Mouse (Mus musculus) limb, embryonic 10.5 days (tissue): ENCODE measurements around the gene Mpv17. TPM values are rescaled to one million over a fixed set of nuclear protein-coding genes. Genes with fewer than 3 reads are reported as not detected.

Experiments used
- DNase-seq: peaks from one replicate; pipeline ENCODE4 v3.0.0-alpha.2; 2017; ENCODE audit warnings: low spot score
- H3K27ac ChIP-seq: fragments of 300-500 bp; sonication (generic); 2 replicates; pipeline ENCODE4 v1.5.1; 2016; ENCODE audit warnings: mild to moderate bottlenecking
- H3K27me3 ChIP-seq: fragments of 300-500 bp; sonication (generic); 2 replicates; pipeline ENCODE4 v1.6.1; 2016; ENCODE audit warnings: low read depth, mild to moderate bottlenecking; ENCODE audit not compliant: poor library complexity, severe bottlenecking
- H3K36me3 ChIP-seq: fragments of 300-500 bp; sonication (generic); 2 replicates; pipeline ENCODE4 v1.6.1; 2016; ENCODE audit warnings: mild to moderate bottlenecking, moderate library complexity
- H3K4me1 ChIP-seq: fragments of 300-500 bp; sonication (generic); 2 replicates; pipeline ENCODE4 v1.6.1; 2016
- H3K4me3 ChIP-seq: fragments of 300-500 bp; sonication (generic); 2 replicates; pipeline ENCODE4 v1.5.1; 2016; ENCODE audit warnings: mild to moderate bottlenecking, moderate library complexity
- H3K9me3 ChIP-seq: fragments of 300-500 bp; sonication (generic); replicated peaks from 2 replicates; pipeline ENCODE4 v1.6.1; 2016; ENCODE audit warnings: mild to moderate bottlenecking
- WGBS: fragments of 180-500 bp; shearing (Covaris S2); methylation state at CpG from one replicate; pipeline ENCODE4 v1.1.7; 2016; 5-methylcytosine and 5-hydroxymethylcytosine counted together
- polyA plus RNA-seq: library from polyadenylated mRNA; unstranded; fragments of >200 nt; fragmentation: Nextera tagmentation; extraction: Ambion mirVana; gene quantifications from 2 replicates; pipeline ENCODE4 v1.2.1, GENCODE M21; 2016

Mpv17 gene
- polyA plus RNA-seq = 54.2 and 66.0 TPM in 2 replicates

DNA sequence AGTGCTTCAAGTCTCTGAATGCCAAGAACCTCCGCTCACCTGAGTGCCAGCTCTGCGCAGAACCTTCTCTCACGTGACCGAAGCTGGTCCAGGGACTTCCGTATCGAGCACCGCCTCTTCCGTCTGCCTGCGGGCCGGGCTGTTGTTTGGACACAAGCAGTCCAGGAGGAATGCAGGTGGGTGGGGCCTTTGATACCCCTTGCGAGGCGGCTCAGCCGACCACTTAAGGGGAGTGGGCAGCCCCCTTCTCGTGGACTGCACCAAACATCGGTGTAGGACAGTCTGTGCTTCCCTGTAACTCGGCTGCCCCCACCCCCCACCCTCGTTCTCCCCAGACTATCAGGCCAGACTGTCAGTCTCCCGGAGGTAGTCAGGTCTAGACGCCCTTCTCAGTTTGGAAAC, at the start of gene Mpv17:
TSS of gene Mpv17 (minus strand) at position 100 of the 402 bp plus-strand sequence.
- peak within 1 kb of the TSS; percentile 68 for H3K4me3 ChIP-seq
- H3K36me3 ChIP-seq = peaks cover 54% of the 10 kb centered on the region
- H3K27me3 ChIP-seq = no peaks in the 10 kb centered on the region
- peak within 1 kb of the TSS; percentile 86 for H3K27ac ChIP-seq
- peak; percentile 87 for DNase-seq
- WGBS = under 1% methylated on average over 19 of the region's 19 CpGs
- H3K9me3 ChIP-seq = no peaks in the 10 kb centered on the region
- H3K4me1 ChIP-seq = peaks cover 13% of the 10 kb centered on the region

- H3K27ac ChIP-seq = peak overlapping the region; percentile 95
- peaks cover 85% of the 10 kb centered on the region for H3K36me3 ChIP-seq
- peaks cover 21% of the 10 kb centered on the region for H3K4me1 ChIP-seq
- 85% methylated on average over 7 of the region's 7 CpGs for WGBS
- H3K4me3 ChIP-seq = peak overlapping the region; percentile 87
- peaks cover 4% of the 10 kb centered on the region; the same call in 1 of the 2 replicates for H3K9me3 ChIP-seq
- no peaks in the 10 kb centered on the region for H3K27me3 ChIP-seq
- DNase-seq = no peak
Measured at GRCm38 (mm10) chr5:31202933-31203332, 48.9 kb upstream of the Mpv17 start.

DNA sequence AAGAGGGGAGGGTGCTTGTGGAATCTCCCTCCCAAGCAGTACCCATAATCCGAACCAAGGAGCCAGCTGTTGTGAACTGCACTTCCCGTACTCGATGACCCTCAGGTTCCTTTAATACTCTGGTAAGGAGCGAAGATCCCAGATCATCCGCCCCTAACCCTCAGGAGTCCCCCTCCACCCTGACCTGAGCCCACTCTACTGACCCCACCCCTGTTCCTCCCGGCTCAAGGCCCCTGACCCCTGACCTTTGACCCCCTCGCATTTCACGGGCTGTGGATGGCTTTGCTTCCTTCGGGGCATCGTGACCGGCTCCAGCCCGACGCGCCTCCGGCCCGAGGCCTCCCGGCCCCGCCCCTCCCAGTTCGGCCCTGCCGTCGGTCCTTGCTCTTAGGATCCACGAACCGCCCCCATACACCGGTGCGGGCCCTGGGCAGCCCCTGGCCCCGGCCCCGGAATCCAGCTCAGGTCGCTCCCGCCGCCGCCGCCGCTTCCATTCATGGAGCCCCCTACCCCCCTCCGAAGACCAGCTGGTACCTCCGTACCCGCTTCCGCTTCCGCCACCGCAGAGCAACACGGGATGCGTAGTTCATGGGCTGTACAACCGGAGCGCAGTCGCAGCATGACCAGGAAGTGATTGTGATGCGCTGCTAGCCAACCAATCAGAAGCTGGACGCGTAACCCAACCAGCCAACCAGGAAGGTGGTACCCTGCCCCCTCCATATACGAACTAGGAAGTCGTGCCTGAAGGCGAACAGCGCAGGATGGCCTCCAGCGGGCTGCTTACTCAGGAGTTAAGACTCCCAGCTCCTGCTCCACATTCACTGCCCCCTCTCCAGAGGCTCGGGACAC, 47.9 kb upstream of the Mpv17 start, which contains the start of gene Zfp513:
TSS of gene Zfp513 (minus strand) at position 562 of the 849 bp plus-strand sequence.
- under 1% methylated on average over 53 of the region's 53 CpGs for WGBS
- Histone ChIP-seq H3K27me3 (no peaks in the 10 kb centered on the region), H3K27ac (peak within 1 kb of the TSS; percentile 95), H3K4me1 (peaks cover 21% of the 10 kb centered on the region), H3K4me3 (peak within 1 kb of the TSS; percentile 87), H3K9me3 (peaks cover 4% of the 10 kb centered on the region; the same call in 1 of the 2 replicates), H3K36me3 (peaks cover 85% of the 10 kb centered on the region)
- peak; percentile 96 for DNase-seq

GRCm38 (mm10) chr5:31201042-31201741, 47.1 kb upstream of the Mpv17 start:
- DNase-seq = no peak
- WGBS = 23% methylated on average over 13 of the region's 13 CpGs
- Histone ChIP-seq H3K4me1 (peaks cover 21% of the 10 kb centered on the region), H3K4me3 (peak overlapping the region; percentile 87), H3K27ac (peak overlapping the region; percentile 95), H3K27me3 (no peaks in the 10 kb centered on the region), H3K9me3 (peaks cover 4% of the 10 kb centered on the region; the same call in 1 of the 2 replicates), H3K36me3 (peaks cover 87% of the 10 kb centered on the region)

GRCm38 (mm10) chr5:31200327-31200768, 46.3 kb upstream of the Mpv17 start:
- Histone ChIP-seq H3K9me3 (peaks cover 4% of the 10 kb centered on the region; the same call in 1 of the 2 replicates), H3K27ac (no peak overlapping the region), H3K27me3 (no peaks in the 10 kb centered on the region), H3K36me3 (peaks cover 87% of the 10 kb centered on the region), H3K4me3 (peak overlapping the region; percentile 87), H3K4me1 (peaks cover 21% of the 10 kb centered on the region)
- no peak for DNase-seq
- 91% methylated on average over 27 of the region's 27 CpGs for WGBS

DNA sequence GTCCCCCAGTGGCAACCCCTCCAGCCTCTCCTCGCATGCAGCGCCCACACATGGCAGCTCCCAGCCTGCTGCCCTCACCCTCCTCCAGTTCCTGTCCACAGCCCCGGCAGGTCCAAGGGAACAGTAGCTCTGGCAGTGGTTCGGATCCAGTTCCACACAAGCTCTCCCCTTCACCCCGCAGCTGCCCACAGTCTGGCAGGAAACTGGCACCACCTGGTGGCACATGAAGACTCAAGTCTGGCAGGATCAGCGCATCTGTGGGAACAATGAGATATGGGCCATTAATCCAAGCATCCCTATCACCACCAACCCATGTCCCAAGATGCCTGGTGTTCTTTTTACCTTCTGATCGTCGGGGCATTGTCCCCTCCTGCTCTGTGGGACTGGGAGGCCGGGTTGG, 45.8 kb upstream of the Mpv17 start:
- H3K4me3 ChIP-seq = no peak overlapping the region; the same call in 1 of the 2 replicates
- H3K36me3 ChIP-seq = peaks cover 87% of the 10 kb centered on the region
- no peak for DNase-seq
- H3K4me1 ChIP-seq = peaks cover 21% of the 10 kb centered on the region
- H3K9me3 ChIP-seq = peaks cover 4% of the 10 kb centered on the region; the same call in 1 of the 2 replicates
- H3K27ac ChIP-seq = no peak overlapping the region
- H3K27me3 ChIP-seq = no peaks in the 10 kb centered on the region
- WGBS = 92% methylated on average over 9 of the region's 9 CpGs

GRCm38 (mm10) chr5:31199321-31199892, 45.4 kb upstream of the Mpv17 start:
- Histone ChIP-seq H3K4me1 (peaks cover 21% of the 10 kb centered on the region), H3K36me3 (peaks cover 87% of the 10 kb centered on the region), H3K4me3 (no peak overlapping the region), H3K27ac (no peak overlapping the region), H3K9me3 (peaks cover 4% of the 10 kb centered on the region; the same call in 1 of the 2 replicates), H3K27me3 (no peaks in the 10 kb centered on the region)
- 94% methylated on average over 19 of the region's 19 CpGs for WGBS
- DNase-seq = no peak

DNA sequence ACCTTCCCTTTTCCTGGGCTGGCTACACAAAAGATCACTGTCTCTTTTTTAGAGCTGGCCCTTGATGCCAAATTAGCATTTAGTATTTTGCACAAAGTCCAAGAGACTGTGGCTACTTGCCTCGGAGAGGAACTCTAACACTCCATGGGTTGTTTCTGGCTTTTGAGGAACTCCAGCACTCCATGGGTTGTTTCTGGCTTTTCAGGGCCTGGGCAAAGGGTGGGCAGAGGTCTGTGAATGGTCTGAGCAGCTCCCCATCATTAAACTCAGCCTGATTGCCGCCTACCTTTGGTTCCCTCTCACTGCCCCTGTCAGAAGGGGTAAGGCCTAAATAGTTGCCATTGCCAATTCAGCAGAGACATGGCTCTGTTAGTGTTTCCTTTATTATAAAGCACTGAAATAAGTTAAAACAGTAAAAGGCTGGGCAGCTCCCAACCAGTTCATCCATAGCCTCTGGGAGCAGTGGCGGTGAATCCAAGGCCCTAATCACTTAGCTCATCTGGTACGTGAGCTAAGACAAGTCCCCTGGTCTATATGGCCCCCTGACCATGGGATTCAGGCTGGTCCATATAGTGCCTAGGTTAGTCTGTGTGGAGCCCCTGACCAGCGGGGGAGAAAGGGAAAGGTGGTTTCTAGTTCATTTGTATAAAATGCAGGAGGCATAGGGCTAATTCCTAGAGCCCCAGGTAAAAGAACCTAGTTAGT, 44.7 kb upstream of the Mpv17 start:
- H3K36me3 ChIP-seq = peaks cover 85% of the 10 kb centered on the region
- 84% methylated on average over 5 of the region's 5 CpGs for WGBS

GRCm38 (mm10) chr5:31198170-31198569, 44.1 kb upstream of the Mpv17 start:
- Histone ChIP-seq H3K4me1 (peaks cover 29% of the 10 kb centered on the region), H3K9me3 (peaks cover 4% of the 10 kb centered on the region; the same call in 1 of the 2 replicates), H3K27ac (no peak overlapping the region), H3K36me3 (peaks cover 79% of the 10 kb centered on the region), H3K4me3 (no peak overlapping the region), H3K27me3 (no peaks in the 10 kb centered on the region)
- 91% methylated on average over 9 of the region's 9 CpGs for WGBS
- no peak for DNase-seq

More for the DNA sequence above, 44.7 kb upstream of the Mpv17 start:
- H3K27me3 ChIP-seq = no peaks in the 10 kb centered on the region
- no peak overlapping the region for H3K4me3 ChIP-seq
- H3K27ac ChIP-seq = no peak overlapping the region
- DNase-seq = no peak
- peaks cover 27% of the 10 kb centered on the region for H3K4me1 ChIP-seq
- H3K9me3 ChIP-seq = peaks cover 4% of the 10 kb centered on the region; the same call in 1 of the 2 replicates

GRCm38 (mm10) chr5:31197072-31197471, 43.0 kb upstream of the Mpv17 start:
- Histone ChIP-seq H3K4me3 (no peak overlapping the region), H3K36me3 (peaks cover 69% of the 10 kb centered on the region), H3K27ac (no peak overlapping the region), H3K27me3 (no peaks in the 10 kb centered on the region), H3K4me1 (peaks cover 21% of the 10 kb centered on the region), H3K9me3 (peaks cover 4% of the 10 kb centered on the region; the same call in 1 of the 2 replicates)
- 94% methylated on average over 12 of the region's 12 CpGs for WGBS
- DNase-seq = no peak

GRCm38 (mm10) chr5:31196207-31196606, 42.2 kb upstream of the Mpv17 start:
- H3K4me3 ChIP-seq = no peak overlapping the region
- H3K36me3 ChIP-seq = peaks cover 72% of the 10 kb centered on the region
- DNase-seq = no peak
- 93% methylated on average over 10 of the region's 10 CpGs for WGBS
- peaks cover 4% of the 10 kb centered on the region; the same call in 1 of the 2 replicates for H3K9me3 ChIP-seq
- H3K4me1 ChIP-seq = peaks cover 29% of the 10 kb centered on the region
- H3K27ac ChIP-seq = no peak overlapping the region
- H3K27me3 ChIP-seq = no peaks in the 10 kb centered on the region

- no peak overlapping the region for H3K27ac ChIP-seq
- peaks cover 76% of the 10 kb centered on the region for H3K36me3 ChIP-seq
- H3K4me1 ChIP-seq = peaks cover 27% of the 10 kb centered on the region
- no peaks in the 10 kb centered on the region for H3K27me3 ChIP-seq
- peaks cover 4% of the 10 kb centered on the region; the same call in 1 of the 2 replicates for H3K9me3 ChIP-seq
- H3K4me3 ChIP-seq = 0 out of 2 replicates have a peak overlapping the region, but pooled peaks have one; percentile 13
- 96% methylated on average over 4 of the region's 4 CpGs for WGBS
- no peak for DNase-seq
Measured at GRCm38 (mm10) chr5:31195671-31196070, 41.6 kb upstream of the Mpv17 start.
